Mouse (Mus musculus): ENCODE results near the gene Eif2b2.

- no peak for TF ChIP-seq CTCF (IDR thresholded peaks at IDR 0.05; ENCODE audit: low read depth)
- no peak for TF ChIP-seq EP300 (IDR thresholded peaks at IDR 0.05; ENCODE audit: low read depth)
Measured at GRCm38 (mm10) chr12:85176846-85177523, 42.3 kb upstream of the Eif2b2 start.
